In the genomic region with DNA sequence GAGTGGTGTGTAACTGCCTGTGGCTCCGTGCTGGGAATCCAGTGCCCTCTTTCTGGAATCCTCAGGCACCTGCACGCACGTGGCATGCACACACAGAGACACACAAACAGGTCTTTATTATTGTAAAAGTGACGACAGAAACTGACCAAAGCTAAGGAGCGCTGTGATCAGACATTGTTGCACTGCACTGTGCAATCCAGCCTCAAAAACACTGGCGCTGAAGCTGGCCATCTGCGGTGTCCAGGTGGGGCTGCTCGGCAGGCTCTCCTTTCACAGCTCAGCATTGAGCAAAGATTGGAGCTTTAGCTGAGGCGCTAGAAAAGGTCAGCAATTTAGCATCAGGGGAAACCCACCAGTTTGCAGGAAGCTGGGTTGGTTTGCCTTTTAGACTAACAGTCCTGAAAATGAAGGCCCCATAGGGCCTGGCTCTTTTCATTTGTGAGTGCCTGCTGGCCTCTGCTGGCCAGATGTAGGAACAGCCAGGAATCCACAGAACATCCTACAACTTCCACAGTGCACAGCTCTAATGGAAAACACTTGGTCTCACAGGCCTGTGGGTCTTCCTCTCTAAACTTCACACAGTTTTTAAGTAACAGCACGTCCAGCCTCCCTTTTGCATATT, we compare ENCODE assay signal across 9 mouse cellular contexts. TPM values are rescaled to one million over a fixed set of nuclear protein-coding genes. Genes with fewer than 3 reads are reported as not detected.
DNase-seq lines count a peak whose midpoint lies in the region; ATAC-seq and TF ChIP-seq lines count a peak whose summit lies in the region.
"Had no signal": no experiment of that assay in that cellular context is flagged by ENCODE, and none has a peak within 500 bp of the region (broad histone marks: within the 10 kb centered on the region; RNA-seq: fewer than 3 reads in every experiment).

No protein-coding gene starts in this region.

- TF ChIP-seq EP300 in ES-Bruce4 (IDR thresholded peaks at IDR 0.05; ENCODE audit: insufficient read depth, low read depth, low read length): no peak
- no peak for TF ChIP-seq EP300 in liver, postnatal 0 days (IDR thresholded peaks at IDR 0.05; ENCODE audit: low read depth)

- no peaks in the 10 kb centered on the region for H3K27me3 ChIP-seq in ES-Bruce4 (ENCODE audit: control insufficient read depth, insufficient read depth, low read length, poor library complexity, severe bottlenecking)
- no peaks in the 10 kb centered on the region for H3K27me3 ChIP-seq in embryonic facial prominence, embryonic 12.5 days
- no peaks in the 10 kb centered on the region for H3K27me3 ChIP-seq in heart, embryonic 15.5 days
- no peaks in the 10 kb centered on the region for H3K27me3 ChIP-seq in kidney, postnatal 0 days (ENCODE audit: insufficient read depth, low read length)
- no peaks in the 10 kb centered on the region for H3K27me3 ChIP-seq in liver, postnatal 0 days (ENCODE audit: insufficient read depth, low read length)
- no peaks in the 10 kb centered on the region for H3K27me3 ChIP-seq in neural tube, embryonic 14.5 days (ENCODE audit: control insufficient read depth, insufficient read depth, low read length)
- H3K27me3 ChIP-seq: liver, embryonic 15.5 days had no signal

- peak; percentile 61 for DNase-seq in adrenal gland, postnatal 25 days
- peak; percentile 89 for DNase-seq in kidney, postnatal 0 days (ENCODE audit: low spot score)
- DNase-seq in liver, postnatal 0 days: peak; percentile 62
- DNase-seq in thymus, postnatal 4 days: peak; percentile 80

- H3K9me3 ChIP-seq in ES-Bruce4 (replicated peaks; ENCODE audit: control insufficient read depth, insufficient read depth, low read length, poor library complexity, severe bottlenecking): no peaks in the 10 kb centered on the region
- H3K9me3 ChIP-seq in embryonic facial prominence, embryonic 12.5 days: no peaks in the 10 kb centered on the region
- no peaks in the 10 kb centered on the region for H3K9me3 ChIP-seq in heart, embryonic 15.5 days (replicated peaks)
- H3K9me3 ChIP-seq in kidney, postnatal 0 days (replicated peaks; ENCODE audit: low read length): no peaks in the 10 kb centered on the region
- no peaks in the 10 kb centered on the region for H3K9me3 ChIP-seq in liver, postnatal 0 days (ENCODE audit: low read length)
- no peaks in the 10 kb centered on the region for H3K9me3 ChIP-seq in neural tube, embryonic 14.5 days (ENCODE audit: control insufficient read depth, low read length)
- H3K9me3 ChIP-seq: liver, embryonic 15.5 days had no signal

- H3K4me2 ChIP-seq in embryonic facial prominence, embryonic 12.5 days (replicated peaks): no peak overlapping the region
- H3K4me2 ChIP-seq in heart, embryonic 15.5 days: no peak overlapping the region
- no peak overlapping the region for H3K4me2 ChIP-seq in kidney, postnatal 0 days (ENCODE audit: low read length)
- no peak overlapping the region for H3K4me2 ChIP-seq in liver, postnatal 0 days (ENCODE audit: low read depth, low read length)
- no peak overlapping the region for H3K4me2 ChIP-seq in neural tube, embryonic 14.5 days (ENCODE audit: low read depth, low read length)
- H3K4me2 ChIP-seq: liver, embryonic 15.5 days had no signal

- TF ChIP-seq CTCF in ES-Bruce4 (IDR thresholded peaks at IDR 0.05; ENCODE audit: low read depth, low read length): peak; percentile 80
- peak; percentile 93 for TF ChIP-seq CTCF in kidney, postnatal 0 days (IDR thresholded peaks at IDR 0.05; ENCODE audit: low read depth)
- TF ChIP-seq CTCF in liver, postnatal 0 days (IDR thresholded peaks at IDR 0.05; ENCODE audit: low read depth): peak; percentile 88

- H3K9ac ChIP-seq in ES-Bruce4 (ENCODE audit: low read depth, poor library complexity, severe bottlenecking): no peak overlapping the region
- no peak overlapping the region for H3K9ac ChIP-seq in embryonic facial prominence, embryonic 12.5 days
- no peak overlapping the region for H3K9ac ChIP-seq in heart, embryonic 15.5 days
- H3K9ac ChIP-seq in kidney, postnatal 0 days (ENCODE audit: low read depth, low read length): no peak overlapping the region
- no peak overlapping the region for H3K9ac ChIP-seq in liver, postnatal 0 days (replicated peaks)
- H3K9ac ChIP-seq in neural tube, embryonic 14.5 days (replicated peaks; ENCODE audit: low read depth, low read length): no peak overlapping the region
- H3K9ac ChIP-seq: liver, embryonic 15.5 days had no signal

- no peaks in the 10 kb centered on the region for H3K4me1 ChIP-seq in ES-Bruce4 (ENCODE audit: control insufficient read depth, insufficient read depth, low read length)
- no peaks in the 10 kb centered on the region for H3K4me1 ChIP-seq in embryonic facial prominence, embryonic 12.5 days
- H3K4me1 ChIP-seq in heart, embryonic 15.5 days (replicated peaks): peaks cover 8% of the 10 kb centered on the region
- no peaks in the 10 kb centered on the region for H3K4me1 ChIP-seq in kidney, postnatal 0 days (replicated peaks; ENCODE audit: insufficient read depth, low read length)
- no peaks in the 10 kb centered on the region for H3K4me1 ChIP-seq in liver, postnatal 0 days (ENCODE audit: insufficient read depth)
- H3K4me1 ChIP-seq in neural tube, embryonic 14.5 days (ENCODE audit: control insufficient read depth, insufficient read depth, low read length): no peaks in the 10 kb centered on the region
- H3K4me1 ChIP-seq: liver, embryonic 15.5 days had no signal

- no peak for TF ChIP-seq POLR2A in ES-Bruce4 (IDR thresholded peaks at IDR 0.05; ENCODE audit: insufficient read depth, low read length)

- H3K4me3 ChIP-seq in ES-Bruce4 (ENCODE audit: low read depth, low read length): no peak overlapping the region
- H3K4me3 ChIP-seq in embryonic facial prominence, embryonic 12.5 days: no peak overlapping the region
- no peak overlapping the region for H3K4me3 ChIP-seq in heart, embryonic 15.5 days
- no peak overlapping the region for H3K4me3 ChIP-seq in kidney, postnatal 0 days (replicated peaks; ENCODE audit: low read depth, low read length)
- H3K4me3 ChIP-seq in liver, postnatal 0 days (ENCODE audit: low read depth, low read length): no peak overlapping the region
- no peak overlapping the region for H3K4me3 ChIP-seq in neural tube, embryonic 14.5 days (ENCODE audit: low read depth, low read length)
- H3K4me3 ChIP-seq: liver, embryonic 15.5 days had no signal

- peak; percentile 78; the same call in 1 of the 2 replicates for ATAC-seq in embryonic facial prominence, embryonic 12.5 days (ENCODE audit: insufficient number of reproducible peaks, insufficient read depth, low FRiP score, low TSS enrichment)
- ATAC-seq in heart, embryonic 15.5 days (replicated peaks; ENCODE audit: insufficient number of reproducible peaks, insufficient read depth, low FRiP score, low read depth): peak; percentile 50; the same call in 1 of the 2 replicates
- ATAC-seq in kidney, postnatal 0 days (replicated peaks; ENCODE audit: low FRiP score, low read depth): peak; percentile 55
- peak; percentile 74 for ATAC-seq in liver, postnatal 0 days
- ATAC-seq in neural tube, embryonic 14.5 days (ENCODE audit: low read depth): peak; percentile 93

- WGBS in embryonic facial prominence, embryonic 12.5 days: 61% methylated on average over 10 of the region's 10 CpGs
- WGBS in heart, embryonic 15.5 days: 63% methylated on average over 10 of the region's 10 CpGs
- 64% methylated on average over 10 of the region's 10 CpGs for WGBS in kidney, postnatal 0 days
- WGBS in liver, postnatal 0 days (ENCODE audit: insufficient replicate concordance): 62% methylated on average over 10 of the region's 10 CpGs
- WGBS in neural tube, embryonic 14.5 days: 65% methylated on average over 10 of the region's 10 CpGs

- H3K36me3 ChIP-seq in ES-Bruce4 (ENCODE audit: control insufficient read depth, insufficient read depth, low read length, poor library complexity, severe bottlenecking): no peaks in the 10 kb centered on the region
- H3K36me3 ChIP-seq in embryonic facial prominence, embryonic 12.5 days: no peaks in the 10 kb centered on the region
- no peaks in the 10 kb centered on the region for H3K36me3 ChIP-seq in heart, embryonic 15.5 days
- H3K36me3 ChIP-seq in kidney, postnatal 0 days (ENCODE audit: insufficient read depth, low read length): no peaks in the 10 kb centered on the region
- H3K36me3 ChIP-seq in liver, postnatal 0 days (replicated peaks; ENCODE audit: insufficient read depth, low read length): no peaks in the 10 kb centered on the region
- H3K36me3 ChIP-seq in neural tube, embryonic 14.5 days (ENCODE audit: control insufficient read depth, insufficient read depth, low read length): no peaks in the 10 kb centered on the region
- H3K36me3 ChIP-seq: liver, embryonic 15.5 days had no signal

- H3K27ac ChIP-seq in ES-Bruce4 (ENCODE audit: insufficient read depth, low read length): no peak overlapping the region
- no peak overlapping the region for H3K27ac ChIP-seq in embryonic facial prominence, embryonic 12.5 days
- H3K27ac ChIP-seq in heart, embryonic 15.5 days: no peak overlapping the region
- H3K27ac ChIP-seq in kidney, postnatal 0 days: no peak overlapping the region
- no peak overlapping the region for H3K27ac ChIP-seq in liver, postnatal 0 days (ENCODE audit: low read depth)
- no peak overlapping the region for H3K27ac ChIP-seq in neural tube, embryonic 14.5 days (ENCODE audit: low read depth, low read length)
- H3K27ac ChIP-seq: liver, embryonic 15.5 days had no signal

RNA-seq across cellular contexts. Expression of a gene that starts 36.3 kb away (rescaled TPM):
- 3.4 and 3.8 TPM in 2 replicates for polyA plus RNA-seq in ES-Bruce4 (2011; ENCODE audit: insufficient read depth, insufficient read length, low read depth, missing spikeins)
- total RNA-seq in adrenal gland, postnatal 25 days (2021): 0.21 and 0.43 TPM in 2 replicates
- 1.4 and 1.6 TPM in 2 replicates for polyA plus RNA-seq in embryonic facial prominence, embryonic 12.5 days (2016; fragmentation: Nextera tagmentation; extraction: Ambion mirVana)
- 0.14 and 0.39 TPM in 2 replicates for polyA plus RNA-seq in heart, embryonic 15.5 days (2015; fragmentation: Nextera tagmentation; extraction: Ambion mirVana)
- polyA plus RNA-seq in kidney, postnatal 0 days (2015; fragmentation: Nextera tagmentation; extraction: Ambion mirVana): 1.0 TPM in 2 replicates
- polyA plus RNA-seq in liver, postnatal 0 days (2015; fragmentation: Nextera tagmentation; extraction: Ambion mirVana): not detected in 2 replicates
- 0.12 TPM in 1 of 2 replicates, not detected in the other for polyA plus RNA-seq in neural tube, embryonic 14.5 days (2014; fragmentation: Nextera tagmentation; extraction: Ambion mirVana)
- polyA plus RNA-seq: liver, embryonic 15.5 days had no signal
